Comparison of ENCODE assay signal across 20 mouse cellular contexts in the genomic region with DNA sequence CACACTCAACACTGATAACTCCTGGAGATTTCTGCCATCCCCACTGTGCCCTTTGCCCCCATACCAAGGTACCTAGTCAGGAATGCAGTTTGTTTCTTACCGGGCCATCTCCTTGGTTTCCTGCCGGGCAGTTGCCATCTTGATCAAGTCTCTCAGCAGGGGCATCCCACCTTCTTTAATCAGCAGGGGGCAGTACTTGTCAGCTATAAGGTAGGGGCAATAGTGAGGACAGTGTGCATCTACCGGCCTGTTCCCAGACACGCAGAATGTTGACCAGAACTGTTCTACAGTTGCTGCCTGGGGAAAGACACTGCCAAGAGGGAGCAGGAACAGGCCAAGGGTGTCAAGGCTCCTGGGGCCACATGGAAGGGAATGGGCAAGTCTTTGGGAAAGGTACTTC. TPM values are rescaled to one million over a fixed set of nuclear protein-coding genes. Genes with fewer than 3 reads are reported as not detected.
A peak's percentile ranks its signal among the peaks of the same experiment; 100 is the strongest.
DNase-seq lines count a peak whose midpoint lies in the region; ATAC-seq and TF ChIP-seq lines count a peak whose summit lies in the region.
"Had no signal": no experiment of that assay in that cellular context is flagged by ENCODE, and none has a peak within 500 bp of the region (broad histone marks: within the 10 kb centered on the region; RNA-seq: fewer than 3 reads in every experiment).

No protein-coding gene starts in this region.

- H3K4me3 ChIP-seq in layer of hippocampus, adult 2 months = no peak overlapping the region
- no peak overlapping the region for H3K4me3 ChIP-seq in lung, postnatal 0 days (ENCODE audit: low read depth, low read length)
- H3K4me3 ChIP-seq in cerebellum, adult 2 months (replicated peaks; ENCODE audit: insufficient read depth, low read depth, low read length) = no peak overlapping the region
- H3K4me3 ChIP-seq: embryonic facial prominence, embryonic 12.5 days; heart, embryonic 13.5 days; hindbrain, embryonic 12.5 days; limb, embryonic 10.5 days; neural tube, embryonic 15.5 days had no signal

- 57% methylated on average over 4 of the region's 4 CpGs for WGBS in lung, postnatal 0 days
- 56% methylated on average over 4 of the region's 4 CpGs for WGBS in cerebellum, adult 2 months

- no peak for TF ChIP-seq POLR2A in cerebellum, adult 2 months (IDR thresholded peaks at IDR 0.05; ENCODE audit: borderline replicate concordance, insufficient read depth, low read length)

- H3K4me1 ChIP-seq in lung, postnatal 0 days (ENCODE audit: insufficient read depth, low read depth, low read length) = no peaks in the 10 kb centered on the region
- H3K4me1 ChIP-seq in cerebellum, adult 2 months (ENCODE audit: control insufficient read depth, insufficient read depth, low read length) = no peaks in the 10 kb centered on the region
- H3K4me1 ChIP-seq: embryonic facial prominence, embryonic 12.5 days; heart, embryonic 13.5 days; hindbrain, embryonic 12.5 days; limb, embryonic 10.5 days had no signal

- H3K36me3 ChIP-seq in lung, postnatal 0 days (ENCODE audit: insufficient read depth, low read length) = peaks cover 24% of the 10 kb centered on the region; the same call in 1 of the 2 replicates

- H3K27ac ChIP-seq in layer of hippocampus, adult 2 months = no peak overlapping the region
- no peak overlapping the region for H3K27ac ChIP-seq in lung, postnatal 0 days (ENCODE audit: low read length)
- H3K27ac ChIP-seq in cerebellum, adult 2 months (ENCODE audit: insufficient read depth, low read length) = no peak overlapping the region
- H3K27ac ChIP-seq: embryonic facial prominence, embryonic 12.5 days; heart, embryonic 13.5 days; hindbrain, embryonic 12.5 days; limb, embryonic 10.5 days; neural tube, embryonic 15.5 days had no signal

- no peak overlapping the region for H3K4me2 ChIP-seq in lung, postnatal 0 days (replicated peaks; ENCODE audit: low read depth, low read length)
- H3K4me2 ChIP-seq: embryonic facial prominence, embryonic 12.5 days; heart, embryonic 13.5 days; hindbrain, embryonic 12.5 days; midbrain, embryonic 11.5 days; neural tube, embryonic 15.5 days had no signal

- TF ChIP-seq EP300 in lung, postnatal 0 days (IDR thresholded peaks at IDR 0.05) = no peak

- DNase-seq in layer of hippocampus, adult 2 months (ENCODE audit: low spot score in 2 of 2) = no peak
- no peak for DNase-seq in layer of hippocampus, postnatal 14 days (ENCODE audit: low spot score in 2 of 2)
- no peak for DNase-seq in lung, postnatal 0 days (ENCODE audit: low spot score)
- no peak for DNase-seq in lung, postnatal 36 days
- DNase-seq in ES-CJ7 (ENCODE audit: low read depth, low spot score) = peak; percentile 41
- DNase-seq in cerebellum, adult 2 months = no peak
- DNase-seq in B cell, adult 2 months = no peak
- DNase-seq: adrenal gland, postnatal 36 days; cerebellum, adult 9-11 months; gastrocnemius, postnatal 25 days; heart, adult 18-20 months; kidney, adult 9 months; layer of hippocampus, adult 9-11 months had no signal

- H3K9me3 ChIP-seq in lung, postnatal 0 days (ENCODE audit: low read length) = no peaks in the 10 kb centered on the region
- H3K9me3 ChIP-seq: embryonic facial prominence, embryonic 12.5 days; heart, embryonic 13.5 days; hindbrain, embryonic 12.5 days; limb, embryonic 10.5 days; neural tube, embryonic 15.5 days had no signal

- H3K27me3 ChIP-seq in lung, postnatal 0 days (replicated peaks; ENCODE audit: insufficient read depth, low read length) = no peaks in the 10 kb centered on the region
- H3K27me3 ChIP-seq in cerebellum, adult 2 months (ENCODE audit: control insufficient read depth, insufficient read depth, low read length) = no peaks in the 10 kb centered on the region
- H3K27me3 ChIP-seq: embryonic facial prominence, embryonic 12.5 days; heart, embryonic 13.5 days; hindbrain, embryonic 12.5 days; neural tube, embryonic 15.5 days; Patski had no signal

- no peak overlapping the region for H3K9ac ChIP-seq in lung, postnatal 0 days (replicated peaks; ENCODE audit: low read depth)
- H3K9ac ChIP-seq: embryonic facial prominence, embryonic 12.5 days; heart, embryonic 13.5 days; hindbrain, embryonic 12.5 days; neural tube, embryonic 15.5 days had no signal

- peak; percentile 44 for TF ChIP-seq CTCF in layer of hippocampus, adult 2 months (conservative IDR thresholded peaks at IDR 0.05)
- TF ChIP-seq CTCF in lung, postnatal 0 days (IDR thresholded peaks at IDR 0.05) = peak; percentile 27
- no peak for TF ChIP-seq CTCF in cerebellum, adult 2 months (IDR thresholded peaks at IDR 0.05; ENCODE audit: borderline replicate concordance, insufficient read depth, low read depth, low read length)

- no peak for ATAC-seq in lung, postnatal 0 days
- ATAC-seq: Patski had no signal

RNA-seq across cellular contexts. Expression of gene Zdhhc12, which starts 6.8 kb away (rescaled TPM):
- 1 to 10 TPM; 7.6 to 9.1 TPM for total RNA-seq in layer of hippocampus, adult 2 months (2021)
- total RNA-seq in layer of hippocampus, postnatal 14 days (2021) = 10 to 100 TPM; 14.7 TPM
- 37.7 and 40.0 TPM in 2 replicates for polyA plus RNA-seq in lung, postnatal 0 days (2015; fragmentation: Nextera tagmentation; extraction: Ambion mirVana)
- 14.4 and 15.5 TPM in 2 replicates for polyA plus RNA-seq in cerebellum, adult 2 months (2012; rRNA removed)

RNA-seq across cellular contexts. Expression of gene Pkn3, which starts 22.7 kb away (rescaled TPM):
- total RNA-seq in layer of hippocampus, adult 2 months (2021) = 1 to 10 TPM; 1.7 to 2.1 TPM
- total RNA-seq in layer of hippocampus, postnatal 14 days (2021) = 1 to 10 TPM; 1.2 to 2.3 TPM
- 9.8 and 11.0 TPM in 2 replicates for polyA plus RNA-seq in lung, postnatal 0 days (2015; fragmentation: Nextera tagmentation; extraction: Ambion mirVana)
- 2.4 TPM in 2 replicates for polyA plus RNA-seq in cerebellum, adult 2 months (2012; rRNA removed)

RNA-seq across cellular contexts. Expression of gene Zer1, which starts 24.2 kb away (rescaled TPM):
- 100 to 1,000 TPM; 197 to 199 TPM for total RNA-seq in layer of hippocampus, adult 2 months (2021)
- total RNA-seq in layer of hippocampus, postnatal 14 days (2021) = 100 to 1,000 TPM; 160 to 173 TPM
- polyA plus RNA-seq in lung, postnatal 0 days (2015; fragmentation: Nextera tagmentation; extraction: Ambion mirVana) = 4.9 and 5.0 TPM in 2 replicates
- 137 and 154 TPM in 2 replicates for polyA plus RNA-seq in cerebellum, adult 2 months (2012; rRNA removed)

RNA-seq across cellular contexts. Expression of gene Tbc1d13, which starts 33.3 kb away (rescaled TPM):
- total RNA-seq in layer of hippocampus, adult 2 months (2021) = 10 to 100 TPM; 54.7 to 55.7 TPM
- total RNA-seq in layer of hippocampus, postnatal 14 days (2021) = 10 to 100 TPM; 71.7 to 74.4 TPM
- polyA plus RNA-seq in lung, postnatal 0 days (2015; fragmentation: Nextera tagmentation; extraction: Ambion mirVana) = 4.5 and 6.5 TPM in 2 replicates
- polyA plus RNA-seq in cerebellum, adult 2 months (2012; rRNA removed) = 57.7 and 58.2 TPM in 2 replicates

RNA-seq across cellular contexts. Expression of gene Set, which starts 43.0 kb away (rescaled TPM):
- total RNA-seq in layer of hippocampus, adult 2 months (2021) = 100 to 1,000 TPM; 171 to 197 TPM
- total RNA-seq in layer of hippocampus, postnatal 14 days (2021) = 100 to 1,000 TPM; 185 to 190 TPM
- polyA plus RNA-seq in lung, postnatal 0 days (2015; fragmentation: Nextera tagmentation; extraction: Ambion mirVana) = 167 and 186 TPM in 2 replicates
- 138 and 159 TPM in 2 replicates for polyA plus RNA-seq in cerebellum, adult 2 months (2012; rRNA removed)
